Mouse (Mus musculus) forebrain, postnatal 0 days (tissue): ENCODE measurements around the gene Gm13101. TPM values are rescaled to one million over a fixed set of nuclear protein-coding genes. Genes with fewer than 3 reads are reported as not detected.
"Not testable (repeated sequence)": the region's sequence is repeated elsewhere in the genome, so short reads cannot be mapped to it uniquely, and the experiment has no call there.

ENCODE experiments used
- ATAC-seq: fragments of 200-750 bp; cut with Nextera tagmentation; 2 replicates; pipeline ENCODE4 v1.8.0; 2017; ENCODE audit warnings: mild to moderate bottlenecking, moderate library complexity
- DNase-seq: peaks from one replicate; pipeline ENCODE4 v3.0.0-alpha.2; 2015
- H3K27ac ChIP-seq: fragments of 300-500 bp; sonication (generic); 2 replicates; pipeline ENCODE4 v1.5.1; 2014; ENCODE audit warnings: low read depth, mild to moderate bottlenecking, antibody characterized with exemption, low read length, moderate library complexity, mixed read lengths
- H3K27me3 ChIP-seq: fragments of 300-500 bp; sonication (generic); 2 replicates; pipeline ENCODE4 v1.6.1; 2014; ENCODE audit warnings: mild to moderate bottlenecking, low read length, mixed read lengths; ENCODE audit not compliant: insufficient read depth
- H3K36me3 ChIP-seq: fragments of 300-500 bp; sonication (generic); 2 replicates; pipeline ENCODE4 v1.6.1; 2014; ENCODE audit warnings: mild to moderate bottlenecking, moderate library complexity; ENCODE audit not compliant: insufficient read depth
- H3K4me1 ChIP-seq: fragments of 300-500 bp; sonication (generic); 2 replicates; pipeline ENCODE4 v1.6.1; 2014; ENCODE audit warnings: antibody characterized with exemption; ENCODE audit not compliant: insufficient read depth
- H3K4me2 ChIP-seq: fragments of 300-500 bp; sonication (generic); 2 replicates; pipeline ENCODE4 v1.6.1; 2014; ENCODE audit warnings: low read depth, mild to moderate bottlenecking, moderate library complexity
- H3K4me3 ChIP-seq: fragments of 300-500 bp; sonication (generic); 2 replicates; pipeline ENCODE4 v1.5.1; 2014; ENCODE audit warnings: low read depth, low read length, mixed read lengths
- H3K9ac ChIP-seq: fragments of 300-500 bp; sonication (generic); 2 replicates; pipeline ENCODE4 v1.6.1; 2014; ENCODE audit warnings: mild to moderate bottlenecking
- H3K9me3 ChIP-seq: fragments of 300-500 bp; sonication (generic); 2 replicates; pipeline ENCODE4 v1.6.1; 2016; ENCODE audit warnings: low read length
- WGBS: fragments of 180-500 bp; shearing (Covaris S2); extraction: QIAGEN DNeasy Blood & Tissue Kit; methylation state at CpG from one replicate; pipeline ENCODE4 v1.1.7; 2014; 5-methylcytosine and 5-hydroxymethylcytosine counted together
- polyA plus RNA-seq: library from polyadenylated mRNA; unstranded; fragments of >200 nt; fragmentation: Nextera tagmentation; extraction: Ambion mirVana; gene quantifications from 2 replicates; pipeline ENCODE4 v1.2.1, GENCODE M21; 2015
- total RNA-seq: library from RNA; depleted of rRNA; stranded (reverse); fragments of >200 nt; gene quantifications from 2 replicates; pipeline ENCODE4 v1.2.3, GENCODE M21; 2014; rRNA removed

The Gm13101 gene
- not detected in 2 replicates for total RNA-seq
- polyA plus RNA-seq, result not detected in 2 replicates

GRCm38 (mm10) chr4:143966850-143967249, at the start of gene Gm13101:
TSS of gene Gm13101 (minus strand) at chr4:143966950.
- not testable (repeated sequence) for H3K27me3 ChIP-seq, ATAC-seq, H3K9ac ChIP-seq, H3K9me3 ChIP-seq, H3K27ac ChIP-seq, DNase-seq, H3K4me3 ChIP-seq, H3K4me2 ChIP-seq, H3K4me1 ChIP-seq, H3K36me3 ChIP-seq
- 56% methylated on average over 2 of the region's 2 CpGs for WGBS

GRCm38 (mm10) chr4:143994269-143994668, 27.5 kb upstream of the Gm13101 start, which contains the start of gene Pramef17:
TSS of gene Pramef17 (minus strand) at chr4:143994369.
- not testable (repeated sequence) for H3K4me3 ChIP-seq, H3K9ac ChIP-seq, H3K4me2 ChIP-seq, H3K9me3 ChIP-seq, H3K4me1 ChIP-seq, H3K27ac ChIP-seq, ATAC-seq, H3K36me3 ChIP-seq, H3K27me3 ChIP-seq, DNase-seq
- 48% methylated on average over 3 of the region's 3 CpGs for WGBS

DNA sequence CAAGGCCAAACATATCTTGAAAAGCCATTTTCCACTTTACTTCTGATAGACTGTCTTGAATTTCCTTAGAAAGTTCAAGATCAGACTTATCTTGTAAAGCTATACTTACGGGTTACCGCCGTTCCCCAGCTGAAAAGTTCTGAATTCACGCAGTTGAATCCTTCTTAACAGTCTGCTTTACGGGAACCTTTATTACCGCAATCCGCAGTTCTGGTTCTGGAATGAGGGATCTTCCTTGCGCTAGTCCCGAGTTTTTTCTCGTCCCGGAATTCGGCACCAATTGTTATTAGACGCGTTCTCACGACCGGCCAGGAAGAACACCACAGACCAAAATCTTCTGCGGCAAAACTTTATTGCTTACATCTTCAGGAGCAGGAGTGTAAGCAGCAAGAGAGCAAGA, 21.4 kb upstream of the Gm13101 start:
- 96% methylated on average over 13 of the region's 17 CpGs for WGBS
- not testable (repeated sequence) for DNase-seq, H3K4me3 ChIP-seq, H3K36me3 ChIP-seq, H3K27ac ChIP-seq, H3K4me2 ChIP-seq, ATAC-seq, H3K27me3 ChIP-seq, H3K9me3 ChIP-seq, H3K4me1 ChIP-seq, H3K9ac ChIP-seq

DNA sequence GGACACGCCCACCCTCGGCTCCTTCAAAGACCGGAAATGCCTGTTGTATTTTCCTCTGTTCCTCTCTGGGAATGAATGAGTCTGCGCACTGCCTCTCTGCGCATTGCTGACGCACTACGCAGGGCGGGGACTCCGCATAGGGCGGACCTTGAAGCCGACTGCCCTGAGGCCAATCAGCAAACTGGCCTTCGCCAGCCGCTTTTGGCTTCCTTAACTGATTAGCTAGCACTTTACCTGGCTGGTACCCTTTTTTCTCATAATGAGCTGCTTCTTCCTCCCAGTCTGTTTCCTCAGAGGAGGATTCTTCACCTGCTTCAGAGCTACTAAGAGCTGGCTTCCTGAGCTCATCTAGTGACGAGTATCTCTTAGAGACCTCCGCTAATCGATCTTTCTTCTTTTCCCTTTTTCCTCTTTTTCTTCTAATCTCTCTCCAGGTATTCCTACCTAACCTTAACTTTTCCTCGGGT, 20.8 kb upstream of the Gm13101 start:
- ATAC-seq, H3K4me1 ChIP-seq, H3K4me2 ChIP-seq, H3K27me3 ChIP-seq, DNase-seq, H3K36me3 ChIP-seq, H3K9me3 ChIP-seq, H3K4me3 ChIP-seq, H3K27ac ChIP-seq, H3K9ac ChIP-seq: not testable (repeated sequence)
- WGBS, result 97% methylated on average over 9 of the region's 17 CpGs

- H3K9me3 ChIP-seq, ATAC-seq, H3K4me1 ChIP-seq, H3K36me3 ChIP-seq, DNase-seq, H3K27me3 ChIP-seq, H3K4me3 ChIP-seq, H3K27ac ChIP-seq, H3K4me2 ChIP-seq, H3K9ac ChIP-seq: not testable (repeated sequence)
- 96% methylated on average over 2 of the region's 9 CpGs for WGBS
These were observed 19.0 kb upstream of the Gm13101 start for GRCm38 (mm10) chr4:143985733-143986132.

DNA sequence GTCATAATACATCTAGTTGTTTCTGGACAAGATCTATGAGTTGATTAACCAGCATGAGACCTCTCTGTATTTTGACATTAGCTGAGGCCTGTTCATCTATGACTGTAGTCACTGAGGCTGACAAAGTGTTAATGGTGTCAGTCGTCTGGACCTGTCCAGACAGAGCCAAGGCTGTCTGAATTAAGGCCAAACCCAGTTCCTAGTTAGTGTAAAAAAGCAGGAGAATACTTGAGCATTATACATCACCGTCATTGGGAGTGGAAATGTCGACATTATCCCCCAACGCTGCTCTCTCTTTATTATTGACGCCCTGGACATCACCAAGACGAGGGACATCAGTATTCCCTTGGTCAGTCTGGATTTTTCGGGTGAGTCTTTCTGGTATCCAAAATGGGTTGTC, 18.4 kb upstream of the Gm13101 start:
- not testable (repeated sequence) for H3K27me3 ChIP-seq, H3K4me1 ChIP-seq, H3K9ac ChIP-seq, H3K4me3 ChIP-seq, ATAC-seq, H3K36me3 ChIP-seq, H3K27ac ChIP-seq, DNase-seq, H3K4me2 ChIP-seq, H3K9me3 ChIP-seq
- WGBS, result no CpG with 5 or more reads among the region's 7 CpGs

GRCm38 (mm10) chr4:143983446-143983845, 16.7 kb upstream of the Gm13101 start:
- ATAC-seq, H3K4me2 ChIP-seq, H3K9me3 ChIP-seq, H3K27ac ChIP-seq, H3K36me3 ChIP-seq, H3K4me1 ChIP-seq, H3K9ac ChIP-seq, H3K27me3 ChIP-seq, DNase-seq, H3K4me3 ChIP-seq: not testable (repeated sequence)
- no CpG with 5 or more reads among the region's 1 CpGs for WGBS

DNA sequence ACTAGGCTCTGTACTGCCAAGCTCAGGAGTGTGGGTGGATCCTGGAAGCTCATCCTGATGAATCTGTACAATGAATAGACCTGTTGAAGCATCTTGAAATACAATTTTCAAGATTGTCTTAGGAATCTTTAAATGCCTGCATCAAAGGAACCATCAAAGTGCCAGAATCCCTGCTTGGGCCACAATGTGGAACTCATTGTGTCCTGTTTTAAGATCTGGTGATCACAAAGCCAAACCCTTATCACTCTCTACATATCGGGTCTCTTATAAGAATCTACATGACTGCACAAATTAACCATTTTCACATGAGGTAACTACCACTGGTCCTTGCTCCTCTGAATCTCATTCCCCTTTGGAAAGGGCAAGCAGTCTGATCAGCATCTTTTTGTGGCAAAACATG, 15.8 kb downstream of the Gm13101 start, which contains the start of gene Pramef25:
Gene Pramef25 (minus strand): TSS at position 101 of the 400 bp plus-strand sequence.
- H3K4me1 ChIP-seq, H3K27me3 ChIP-seq, H3K9me3 ChIP-seq, H3K36me3 ChIP-seq, DNase-seq, ATAC-seq, H3K9ac ChIP-seq, H3K4me2 ChIP-seq, H3K4me3 ChIP-seq, H3K27ac ChIP-seq: not testable (repeated sequence)
- WGBS, result 91% methylated on average over 1 of the region's 1 CpGs

Other genes with a start within 250 kb of the Gm13101 start
- not detected in 2 replicates for gene Gm13078, start 247.5 kb downstream of the Gm13101 start, total RNA-seq
- gene Gm13078, start 247.5 kb downstream of the Gm13101 start, polyA plus RNA-seq, result not detected in 2 replicates
- not detected in 2 replicates for gene Gm13023, start 177.6 kb downstream of the Gm13101 start, total RNA-seq
- gene Gm13023, start 177.6 kb downstream of the Gm13101 start, polyA plus RNA-seq, result not detected in 2 replicates
- not detected in 2 replicates for gene Gm13084, start 150.9 kb downstream of the Gm13101 start, total RNA-seq
- gene Gm13084, start 150.9 kb downstream of the Gm13101 start, polyA plus RNA-seq, result not detected in 2 replicates
- not detected in 2 replicates for gene Gm13103, start 120.5 kb downstream of the Gm13101 start, total RNA-seq
- gene Gm13103, start 120.5 kb downstream of the Gm13101 start, polyA plus RNA-seq, result not detected in 2 replicates
- gene Pramef6, start 66.6 kb downstream of the Gm13101 start, total RNA-seq, result not detected in 2 replicates
- gene Pramef6, start 66.6 kb downstream of the Gm13101 start, polyA plus RNA-seq, result not detected in 2 replicates
- gene Pramef25, start 15.9 kb downstream of the Gm13101 start, total RNA-seq, result not detected in 2 replicates
- gene Pramef25, start 15.9 kb downstream of the Gm13101 start, polyA plus RNA-seq, result not detected in 2 replicates
- not detected in 2 replicates for gene Pramef17, start 27.4 kb upstream of the Gm13101 start, total RNA-seq
- not detected in 2 replicates for gene Pramef17, start 27.4 kb upstream of the Gm13101 start, polyA plus RNA-seq
- not detected in 2 replicates for gene Pramel4, start 92.2 kb upstream of the Gm13101 start, total RNA-seq
- not detected in 2 replicates for gene Pramel4, start 92.2 kb upstream of the Gm13101 start, polyA plus RNA-seq
- gene Gm13102, start 139.5 kb upstream of the Gm13101 start, total RNA-seq, result not detected in 2 replicates
- gene Gm13102, start 139.5 kb upstream of the Gm13101 start, polyA plus RNA-seq, result not detected in 2 replicates
- not detected in 2 replicates for gene Oog3, start 195.7 kb upstream of the Gm13101 start, total RNA-seq
- gene Oog3, start 195.7 kb upstream of the Gm13101 start, polyA plus RNA-seq, result not detected in 2 replicates
- not detected in 2 replicates for gene Oog2, start 223.8 kb upstream of the Gm13101 start, total RNA-seq
- not detected in 2 replicates for gene Oog2, start 223.8 kb upstream of the Gm13101 start, polyA plus RNA-seq
- gene C87977, start 246.4 kb upstream of the Gm13101 start, total RNA-seq, result not detected in 2 replicates
- not detected in 2 replicates for gene C87977, start 246.4 kb upstream of the Gm13101 start, polyA plus RNA-seq